Comparison of ENCODE assay signal across 8 mouse cellular contexts in the genomic region with DNA sequence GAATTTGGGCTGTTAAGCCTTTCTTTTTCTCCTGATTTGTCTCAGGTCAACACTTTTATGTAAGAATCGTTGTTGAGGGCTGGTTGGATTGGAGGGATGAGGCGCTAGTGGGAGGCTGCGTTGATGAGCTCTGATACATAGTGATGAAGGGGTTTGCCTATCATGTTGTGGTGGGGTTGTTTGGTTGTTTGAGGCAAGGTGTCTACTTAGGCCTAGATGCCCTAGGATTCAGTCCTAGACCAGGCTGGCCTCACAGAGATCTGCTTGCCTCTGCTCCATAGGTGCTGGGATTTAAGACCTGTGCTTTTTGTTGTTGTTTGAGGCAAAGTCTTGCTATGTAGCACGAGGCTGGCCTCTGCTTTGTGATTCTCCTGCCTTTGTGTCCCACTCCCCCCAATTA. TPM values are rescaled to one million over a fixed set of nuclear protein-coding genes. Genes with fewer than 3 reads are reported as not detected.
A peak's percentile ranks its signal among the peaks of the same experiment; 100 is the strongest.
DNase-seq lines count a peak whose midpoint lies in the region; ATAC-seq and TF ChIP-seq lines count a peak whose summit lies in the region.

No protein-coding gene starts in this region.

- H3K27ac ChIP-seq in lung, postnatal 0 days (ENCODE audit: low read length), result peak overlapping the region; percentile 97; the same call in 1 of the 2 replicates
- no peak overlapping the region for H3K27ac ChIP-seq in embryonic facial prominence, embryonic 12.5 days
- H3K27ac ChIP-seq in limb, embryonic 10.5 days, result peak overlapping the region; percentile 99; the same call in 1 of the 2 replicates
- peak overlapping the region; percentile 97 for H3K27ac ChIP-seq in small intestine, adult 2 months (ENCODE audit: insufficient read depth, low read depth, low read length)

- 81% methylated on average over 4 of the region's 4 CpGs for WGBS in lung, postnatal 0 days
- WGBS in embryonic facial prominence, embryonic 12.5 days, result 84% methylated on average over 4 of the region's 4 CpGs
- 80% methylated on average over 4 of the region's 4 CpGs for WGBS in limb, embryonic 10.5 days
- WGBS in small intestine, adult 2 months, result 77% methylated on average over 4 of the region's 4 CpGs

- H3K4me2 ChIP-seq in lung, postnatal 0 days (replicated peaks; ENCODE audit: low read depth, low read length), result peak overlapping the region; percentile 97
- peak overlapping the region; percentile 79 for H3K4me2 ChIP-seq in embryonic facial prominence, embryonic 12.5 days (replicated peaks)

- H3K36me3 ChIP-seq in lung, postnatal 0 days (ENCODE audit: insufficient read depth, low read length), result no peaks in the 10 kb centered on the region
- peaks cover 20% of the 10 kb centered on the region; the same call in 1 of the 2 replicates for H3K36me3 ChIP-seq in embryonic facial prominence, embryonic 12.5 days
- peaks cover 31% of the 10 kb centered on the region for H3K36me3 ChIP-seq in limb, embryonic 10.5 days
- peaks cover 4% of the 10 kb centered on the region for H3K36me3 ChIP-seq in small intestine, adult 2 months (ENCODE audit: control insufficient read depth, insufficient read depth, low read length)

- intact Hi-C loops in left cerebral cortex, postnatal 10 days (cut with DNase I), result no loop called here

- TF ChIP-seq CTCF in lung, postnatal 0 days (IDR thresholded peaks at IDR 0.05), result no peak
- TF ChIP-seq CTCF in small intestine, adult 2 months (IDR thresholded peaks at IDR 0.05; ENCODE audit: extremely low read depth, insufficient read length, insufficient replicate concordance, low read depth, low read length), result no peak

- H3K9me3 ChIP-seq in lung, postnatal 0 days (ENCODE audit: low read length), result no peaks in the 10 kb centered on the region
- no peaks in the 10 kb centered on the region for H3K9me3 ChIP-seq in embryonic facial prominence, embryonic 12.5 days
- no peaks in the 10 kb centered on the region for H3K9me3 ChIP-seq in limb, embryonic 10.5 days (replicated peaks)

- H3K9ac ChIP-seq in lung, postnatal 0 days (replicated peaks; ENCODE audit: low read depth), result no peak overlapping the region
- no peak overlapping the region for H3K9ac ChIP-seq in embryonic facial prominence, embryonic 12.5 days

- H3K4me3 ChIP-seq in lung, postnatal 0 days (ENCODE audit: low read depth, low read length), result no peak overlapping the region
- H3K4me3 ChIP-seq in embryonic facial prominence, embryonic 12.5 days, result no peak overlapping the region; the same call in 1 of the 2 replicates
- peak overlapping the region; percentile 93; the same call in 1 of the 2 replicates for H3K4me3 ChIP-seq in limb, embryonic 10.5 days
- H3K4me3 ChIP-seq in small intestine, adult 2 months (ENCODE audit: low read depth, low read length), result peak overlapping the region; percentile 5; the same call in 1 of the 2 replicates

- DNase-seq in lung, postnatal 0 days (ENCODE audit: low spot score), result no peak
- DNase-seq in lung, postnatal 4 days, result no peak
- no peak for DNase-seq in limb, embryonic 10.5 days (ENCODE audit: low spot score)
- no peak for DNase-seq in right cerebral cortex, postnatal 25 days
- DNase-seq in left cerebral cortex, postnatal 10 days (ENCODE audit: extremely low spot score in 1 of 2, low spot score in 2 of 2), result no peak
- DNase-seq in lung, postnatal 36 days, result no peak

- H3K4me1 ChIP-seq in lung, postnatal 0 days (ENCODE audit: insufficient read depth, low read depth, low read length), result peaks cover 7% of the 10 kb centered on the region; the same call in 1 of the 2 replicates
- H3K4me1 ChIP-seq in embryonic facial prominence, embryonic 12.5 days, result peaks cover 10% of the 10 kb centered on the region; the same call in 1 of the 2 replicates
- H3K4me1 ChIP-seq in limb, embryonic 10.5 days, result peaks cover 22% of the 10 kb centered on the region
- peaks cover 15% of the 10 kb centered on the region for H3K4me1 ChIP-seq in small intestine, adult 2 months (ENCODE audit: control insufficient read depth, insufficient read depth, insufficient read length, low read length)

- H3K27me3 ChIP-seq in lung, postnatal 0 days (replicated peaks; ENCODE audit: insufficient read depth, low read length), result no peaks in the 10 kb centered on the region
- H3K27me3 ChIP-seq in embryonic facial prominence, embryonic 12.5 days, result no peaks in the 10 kb centered on the region
- H3K27me3 ChIP-seq in limb, embryonic 10.5 days (ENCODE audit: low read depth, poor library complexity, severe bottlenecking), result no peaks in the 10 kb centered on the region
- no peaks in the 10 kb centered on the region for H3K27me3 ChIP-seq in small intestine, adult 2 months (ENCODE audit: control insufficient read depth, insufficient read depth, low read length)

- TF ChIP-seq EP300 in lung, postnatal 0 days (IDR thresholded peaks at IDR 0.05), result no peak

- ATAC-seq in lung, postnatal 0 days, result no peak
- no peak for ATAC-seq in embryonic facial prominence, embryonic 12.5 days (ENCODE audit: insufficient number of reproducible peaks, insufficient read depth, low FRiP score, low TSS enrichment)

- TF ChIP-seq POLR2A in small intestine, adult 2 months (IDR thresholded peaks at IDR 0.05; ENCODE audit: low read depth, low read length), result no peak

RNA-seq across cellular contexts. Expression of a gene that starts 1.4 kb away (rescaled TPM):
- polyA plus RNA-seq in lung, postnatal 0 days (2015; fragmentation: Nextera tagmentation; extraction: Ambion mirVana), result 32.0 and 40.0 TPM in 2 replicates
- 49.2 and 49.7 TPM in 2 replicates for polyA plus RNA-seq in embryonic facial prominence, embryonic 12.5 days (2016; fragmentation: Nextera tagmentation; extraction: Ambion mirVana)
- 46.2 and 49.0 TPM in 2 replicates for polyA plus RNA-seq in limb, embryonic 10.5 days (2016; fragmentation: Nextera tagmentation; extraction: Ambion mirVana)
- polyA plus RNA-seq in small intestine, adult 2 months (2012; rRNA removed), result 13.7 and 40.1 TPM in 2 replicates
- 10 to 100 TPM; 57.6 to 65.6 TPM for total RNA-seq in left cerebral cortex, postnatal 10 days (2021)

Comparison
In these comparisons a context has a peak if more than half of its experiments do, and no peak if none do; other contexts are left out.
1. H3K4me3 ChIP-seq: peak in limb, embryonic 10.5 days (single experiment) and small intestine, adult 2 months (single experiment); none in lung, postnatal 0 days (single experiment) and embryonic facial prominence, embryonic 12.5 days (single experiment).